Mouse (Mus musculus) heart, postnatal 25 days (tissue): ENCODE measurements at regions not wholly inside any gene's neighbourhood (a gene's known extent, or its start where the extent isn't known, plus 50 kb on each side); places are given as distances from the start of the nearest gene placed in this dataset.

Source experiments
- DNase-seq: peaks from one replicate; pipeline ENCODE4 v3.0.0; 2022; ENCODE audit warnings: low spot score
- intact Hi-C: fragments of 180-260 bp; cut with DNase I; formaldehyde crosslinking; loops from one replicate; pipeline ENCODE4 v1.15.1; 2025

DNA sequence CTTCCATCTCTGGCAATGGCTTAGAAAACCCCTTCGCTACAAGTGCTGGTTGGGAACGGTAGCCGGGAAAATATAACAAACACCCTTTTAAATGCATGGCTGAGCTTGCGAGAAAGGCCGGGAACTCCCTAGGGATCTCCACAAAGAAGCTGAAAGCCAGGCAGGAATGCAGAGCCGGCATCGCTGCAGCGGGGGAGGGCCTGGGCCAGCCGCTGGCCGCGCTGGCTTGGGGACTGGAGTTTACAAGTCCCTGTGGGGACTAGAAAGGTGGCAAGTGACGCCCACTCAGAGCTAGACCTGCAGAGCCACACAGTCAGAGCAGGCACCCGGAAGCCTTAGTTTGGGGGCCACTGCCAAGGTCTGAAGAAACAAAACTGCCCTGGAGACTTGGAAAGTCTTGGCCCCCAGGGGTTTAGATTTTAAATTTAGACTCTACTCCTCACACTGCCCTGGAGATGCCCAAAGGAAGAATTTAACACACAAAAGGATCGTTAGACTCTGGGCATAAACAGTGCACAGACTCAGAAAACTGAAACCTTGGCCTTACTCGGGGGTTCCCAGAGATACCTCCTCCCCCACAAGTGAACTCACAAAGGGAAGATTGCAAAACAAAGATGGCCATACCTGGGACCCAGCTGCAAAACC, 59.4 kb downstream of the 1700001O22Rik start:
- intact Hi-C loops: no loop called here
- DNase-seq: peak; percentile 53

DNA sequence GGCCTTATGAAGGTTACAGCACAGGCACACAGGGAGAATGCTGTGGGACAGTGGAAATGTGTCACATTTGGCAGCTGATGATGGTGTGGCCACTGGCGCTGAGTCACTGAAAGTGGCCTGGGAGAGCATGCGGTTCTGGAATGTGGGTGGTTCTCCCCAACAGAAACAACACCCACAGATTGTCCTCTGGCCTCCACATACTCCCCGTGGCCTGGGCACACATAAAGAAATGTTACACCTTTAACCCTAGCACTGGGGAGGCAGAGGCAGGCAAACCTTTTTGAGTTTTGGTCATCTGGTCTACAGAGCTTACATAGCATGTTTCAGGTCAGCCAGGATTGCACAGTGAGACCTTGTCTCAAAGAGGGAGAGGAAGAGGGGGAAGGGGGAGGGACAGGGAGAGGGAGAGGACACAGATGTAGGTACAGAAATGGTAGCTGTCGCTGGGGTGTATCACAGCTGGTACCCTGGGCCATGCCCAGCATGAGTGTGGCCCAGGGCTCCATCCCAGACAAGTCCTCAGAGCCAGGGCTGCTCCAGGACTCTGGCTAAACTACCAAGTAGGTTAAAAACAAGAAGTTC, 60.1 kb downstream of the 1700001O22Rik start:
- intact Hi-C loops: no loop called here
- peak; percentile 65 for DNase-seq

DNA sequence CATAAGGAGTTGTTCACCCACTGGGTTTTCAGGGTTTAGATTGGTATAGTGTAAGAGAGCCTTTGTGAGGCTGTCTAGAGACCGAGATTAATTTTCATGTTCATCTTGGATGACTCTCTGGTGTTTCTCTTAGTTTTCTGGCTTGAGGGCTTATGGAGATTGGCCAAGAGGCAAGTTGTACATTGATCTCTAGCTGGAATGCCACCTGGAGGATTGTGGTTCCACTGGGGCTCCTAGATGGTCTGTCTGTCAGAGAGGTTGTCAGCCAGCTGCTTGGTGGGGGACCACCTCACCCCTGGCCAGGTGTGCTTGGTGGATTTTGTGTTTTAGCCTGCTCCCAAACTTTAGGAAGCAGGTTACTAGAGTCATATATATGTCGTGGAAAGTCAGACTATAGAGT, 62.0 kb downstream of the 1700001O22Rik start:
- intact Hi-C loops: no loop called here
- DNase-seq: no peak

DNA sequence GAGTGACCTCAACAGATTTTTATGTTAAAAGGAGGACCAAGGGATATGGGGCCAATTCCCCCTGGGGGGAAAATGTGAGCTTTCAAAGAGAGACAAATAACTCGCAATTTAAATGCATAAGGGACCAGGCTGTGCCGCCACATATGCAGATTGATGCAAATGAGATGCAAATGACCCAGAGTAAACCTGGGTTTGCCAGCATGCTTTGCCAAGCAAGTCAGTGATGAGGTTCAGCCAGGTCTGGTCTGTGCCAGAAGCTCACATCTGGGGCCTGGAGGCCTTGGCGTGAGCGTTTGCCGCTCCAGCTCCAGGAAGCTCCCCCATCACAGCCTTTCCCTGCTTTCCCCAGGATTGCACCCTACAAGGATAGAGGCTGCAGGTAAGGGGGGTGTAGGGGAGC, 65.7 kb downstream of the 1700001O22Rik start:
- intact Hi-C loops: no loop called here
- no peak for DNase-seq

DNA sequence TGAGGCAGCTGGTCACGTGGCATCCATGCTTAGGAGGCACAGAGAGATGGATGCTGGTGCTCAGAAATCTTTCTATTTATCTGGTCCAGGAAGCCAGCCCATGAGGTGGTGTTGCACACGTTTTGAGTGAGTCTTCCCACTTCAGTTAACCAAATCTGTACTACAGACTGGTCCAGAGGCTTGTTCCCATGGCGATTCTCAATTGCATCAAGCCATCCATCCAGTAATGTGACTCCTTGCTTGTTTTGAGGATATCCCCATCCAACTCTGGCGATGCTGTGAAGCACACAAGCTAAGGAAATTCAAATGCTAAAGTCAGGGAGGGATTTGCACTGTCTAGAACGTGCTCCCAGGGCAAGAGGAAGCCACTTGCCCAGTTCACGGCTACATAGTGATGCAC, 66.8 kb downstream of the 1700001O22Rik start:
- no peak for DNase-seq
- intact Hi-C loops: no loop called here

DNA sequence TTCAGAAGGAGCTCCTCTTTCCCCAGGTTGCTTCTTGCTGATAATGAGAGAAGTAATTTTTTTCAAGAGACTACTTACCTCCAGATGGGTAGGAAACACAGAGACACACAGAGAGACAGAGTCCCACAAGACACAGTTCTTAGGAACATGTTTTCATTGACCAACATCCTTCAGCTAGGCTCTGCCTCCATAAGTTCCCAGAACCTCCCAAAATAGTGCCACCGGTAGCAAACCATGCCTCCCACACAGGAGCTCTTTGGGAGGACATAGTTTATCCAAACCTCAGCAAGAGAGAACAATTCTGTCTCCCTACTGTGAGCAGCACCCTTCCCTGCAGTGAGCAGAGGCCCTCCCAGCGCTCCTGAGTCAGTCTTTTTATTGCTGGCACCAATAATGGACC, 67.2 kb downstream of the 1700001O22Rik start:
- DNase-seq: no peak
- intact Hi-C loops: no loop called here

DNA sequence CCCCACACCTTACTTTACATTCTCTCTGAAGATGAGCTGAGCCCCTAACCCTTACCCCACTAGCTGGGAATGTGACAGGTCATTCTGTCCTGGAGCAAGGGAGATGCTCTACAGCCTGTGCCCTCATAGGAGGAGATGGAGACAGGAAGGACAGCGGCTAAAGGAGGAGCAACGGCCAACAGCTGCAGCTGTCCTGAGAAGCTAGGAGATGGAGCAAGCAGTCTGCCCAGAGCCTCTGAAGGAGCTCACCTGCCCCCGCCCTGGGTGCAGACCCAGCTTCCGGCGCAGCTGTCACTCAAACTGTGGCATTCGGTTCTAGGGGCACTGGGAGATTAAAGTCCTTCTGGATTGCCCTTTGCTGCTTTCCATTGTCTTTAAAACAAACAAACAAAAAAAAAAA, 69.6 kb downstream of the 1700001O22Rik start:
- DNase-seq: no peak
- intact Hi-C loops: no loop called here

DNA sequence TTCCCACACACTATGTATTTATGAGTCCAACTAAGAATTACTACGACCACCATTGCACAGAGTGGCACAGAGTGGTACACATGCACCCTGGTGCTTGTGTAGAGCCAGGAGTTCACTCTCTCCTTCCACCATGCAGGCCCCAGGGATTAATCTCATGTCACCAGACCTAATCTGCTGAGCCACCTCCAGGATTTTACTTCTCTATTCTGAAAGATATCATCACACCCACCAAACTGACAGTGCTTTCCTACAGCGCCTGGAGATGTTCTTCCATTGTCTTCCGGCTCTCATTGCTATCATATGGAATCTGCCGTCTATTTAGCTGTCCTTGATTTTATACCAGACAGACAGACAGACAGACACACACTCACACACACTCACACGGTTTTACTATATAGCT, 71.6 kb downstream of the 1700001O22Rik start:
- intact Hi-C loops: no loop called here
- DNase-seq: no peak

DNA sequence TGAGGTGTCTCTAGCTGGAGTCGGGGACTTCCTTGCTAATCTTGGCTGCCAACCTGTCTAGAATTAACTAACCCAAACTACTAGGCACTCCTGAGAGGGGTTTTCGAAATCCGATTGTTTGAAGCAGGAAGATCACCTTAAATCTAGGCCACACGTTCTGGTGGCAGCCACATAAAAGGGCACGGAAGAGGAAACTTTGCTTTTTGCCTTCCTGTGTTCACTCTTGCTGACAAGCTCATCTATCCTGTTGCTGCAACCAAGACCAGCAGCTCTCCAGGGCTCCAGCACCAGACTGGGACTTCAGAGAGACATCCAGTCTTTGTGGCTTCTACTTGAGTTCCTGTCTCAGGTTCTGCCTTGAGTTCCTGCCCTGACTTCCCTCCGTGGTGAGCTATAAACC, 75.5 kb downstream of the 1700001O22Rik start:
- no peak for DNase-seq
- intact Hi-C loops: loop anchor here (2.0 kb wide), 1 partner anchor 37 kb away; no protein-coding TSS in a partner anchor

DNA sequence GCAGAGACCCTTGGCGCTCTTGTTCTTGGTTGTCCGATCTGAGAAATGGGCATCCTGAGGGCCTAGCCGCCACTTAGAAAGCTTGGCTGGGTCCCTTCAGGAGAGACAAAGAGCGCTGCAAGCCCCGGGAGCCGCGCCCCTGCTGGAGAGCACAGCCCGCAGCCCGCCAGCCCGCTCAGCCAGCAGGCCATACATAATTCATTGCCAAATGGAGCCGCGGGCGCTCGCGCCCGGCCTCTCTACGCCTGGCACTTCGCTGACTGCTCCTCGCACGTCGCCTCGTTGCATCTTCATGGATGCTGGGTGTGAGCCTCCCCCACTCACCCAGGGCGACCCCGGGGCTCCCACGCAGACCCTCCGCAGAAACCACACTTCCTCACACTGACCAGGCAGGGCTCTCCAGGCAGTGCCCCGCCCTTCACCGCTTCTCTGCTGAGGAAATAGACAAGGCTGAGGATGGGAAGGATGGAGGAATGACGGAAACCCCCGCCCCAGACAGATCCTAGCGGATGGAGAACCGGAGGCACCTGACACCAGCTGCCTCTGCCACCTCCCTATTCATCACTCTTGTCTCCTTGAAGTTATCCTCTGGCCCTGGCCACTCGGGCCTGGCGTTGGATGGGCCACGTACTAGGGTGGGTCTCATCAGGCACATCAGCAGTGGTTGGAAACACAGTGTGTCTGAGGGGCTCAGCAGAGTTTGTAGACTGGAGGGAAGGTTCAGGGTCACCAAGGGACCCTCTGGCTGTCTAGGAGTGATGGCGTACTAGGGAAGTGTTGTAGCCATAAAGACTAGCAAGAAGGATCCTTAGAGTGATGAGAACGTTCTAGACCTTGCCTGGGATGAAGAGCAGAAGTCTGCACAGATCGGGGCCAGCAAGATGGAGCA, 77.6 kb downstream of the 1700001O22Rik start:
- intact Hi-C loops: loop anchor here (2.0 kb wide), 1 partner anchor 39 kb away; no protein-coding TSS in a partner anchor
- no peak for DNase-seq

DNA sequence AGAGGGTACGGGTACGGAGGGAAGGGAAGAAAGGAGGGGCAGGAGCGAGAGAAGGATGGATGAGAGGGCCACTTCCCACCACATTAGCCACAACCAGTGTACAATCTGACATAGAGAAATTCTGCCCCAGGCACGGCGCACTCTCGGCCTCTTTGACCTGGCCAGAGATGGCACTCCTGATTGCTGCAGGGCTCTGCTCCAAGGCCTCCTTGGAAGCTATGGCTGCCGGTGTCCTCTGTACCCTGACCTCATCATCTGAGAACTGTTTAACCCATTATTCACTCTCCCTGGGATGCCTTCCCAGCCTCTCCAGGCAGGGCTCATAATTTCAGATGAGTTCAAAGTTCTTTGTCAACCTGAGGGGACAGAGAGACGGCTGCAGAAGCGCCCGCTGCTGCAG, 78.3 kb downstream of the 1700001O22Rik start:
- intact Hi-C loops: no loop called here
- no peak for DNase-seq

DNA sequence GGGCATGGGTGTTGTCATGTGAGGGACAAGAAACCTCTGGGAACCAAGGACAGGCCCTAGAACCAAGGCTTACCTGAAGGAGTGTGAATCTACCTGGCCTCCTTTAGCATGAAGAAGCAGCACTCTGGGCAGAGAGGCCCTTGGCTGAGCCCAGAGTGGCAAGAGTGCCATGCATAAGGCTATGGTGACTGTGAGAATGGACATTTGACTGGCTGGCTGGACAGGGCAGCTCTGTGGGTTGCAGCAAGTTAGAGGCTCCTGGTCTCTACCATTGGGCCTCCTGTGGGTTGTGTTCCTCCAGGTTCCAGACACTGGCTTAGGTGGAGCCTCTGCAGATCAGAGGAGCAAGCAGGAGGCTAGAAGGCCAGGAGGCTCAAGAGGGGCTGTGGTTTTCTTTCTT, 78.9 kb downstream of the 1700001O22Rik start:
- intact Hi-C loops: no loop called here
- DNase-seq: no peak

DNA sequence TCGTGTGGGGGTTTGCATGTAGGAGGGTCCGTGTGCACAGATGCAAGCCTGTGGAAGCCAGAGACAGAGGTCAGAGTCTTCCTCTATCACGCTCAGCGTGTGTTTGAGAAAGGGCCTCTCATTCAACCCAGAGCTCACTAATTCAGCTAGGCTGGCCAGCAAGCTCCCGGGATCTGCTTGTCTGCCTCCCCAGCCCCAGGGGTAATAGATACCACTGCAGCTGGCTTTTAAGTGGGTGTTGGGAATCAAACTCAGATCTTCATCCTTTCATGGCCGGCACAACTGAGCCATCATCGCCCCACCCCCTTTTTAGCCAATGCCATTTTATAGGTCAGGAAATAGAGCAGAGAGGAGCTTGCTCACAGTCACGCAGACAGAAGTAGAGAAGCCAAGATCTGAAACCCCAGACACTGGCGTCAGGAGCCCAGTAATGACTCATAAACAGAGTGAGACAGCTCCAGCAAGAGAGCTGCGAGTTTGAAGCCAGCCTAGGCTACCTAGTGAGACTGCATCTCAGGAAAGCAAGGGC, 80.3 kb downstream of the 1700001O22Rik start:
- intact Hi-C loops: no loop called here
- no peak for DNase-seq

DNA sequence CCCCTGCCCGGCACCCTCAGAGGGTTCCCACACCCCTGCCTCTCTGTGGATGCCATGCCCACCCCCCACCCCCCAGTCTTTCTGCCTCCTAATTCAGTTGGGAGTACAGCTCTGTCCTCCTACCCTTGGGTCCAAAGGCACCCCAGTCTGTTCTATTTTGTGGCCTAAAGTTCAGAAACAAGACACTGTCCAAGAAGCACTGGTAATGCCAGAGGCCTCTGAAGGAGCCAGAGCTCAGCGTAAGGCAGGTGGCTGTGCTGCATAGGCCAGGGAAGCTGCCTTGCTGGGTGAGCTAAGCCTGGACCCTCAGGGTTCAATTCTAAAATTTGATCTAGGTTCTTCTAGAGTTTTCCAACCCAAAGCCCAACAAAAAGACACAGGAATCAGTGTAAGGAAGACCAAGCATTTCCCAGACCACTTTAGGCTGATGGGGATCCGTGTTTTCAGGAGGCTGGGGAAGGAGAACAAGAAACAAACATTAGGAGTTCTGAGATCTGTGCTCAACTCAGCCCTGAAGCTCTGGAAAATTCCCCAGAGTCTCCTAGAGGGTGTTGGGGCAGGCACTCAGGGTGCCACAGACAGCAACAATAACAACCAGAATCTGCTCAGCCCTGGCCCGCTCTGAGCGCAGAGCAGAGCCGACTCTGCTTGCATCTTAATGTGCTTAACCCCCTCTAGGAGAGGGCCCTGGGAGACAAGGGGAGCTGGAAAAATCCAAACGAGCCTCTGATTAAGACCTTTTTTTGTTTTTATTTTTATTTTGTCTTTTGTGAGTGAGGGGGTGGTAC, 81.0 kb downstream of the 1700001O22Rik start:
- intact Hi-C loops: no loop called here
- DNase-seq: no peak

DNA sequence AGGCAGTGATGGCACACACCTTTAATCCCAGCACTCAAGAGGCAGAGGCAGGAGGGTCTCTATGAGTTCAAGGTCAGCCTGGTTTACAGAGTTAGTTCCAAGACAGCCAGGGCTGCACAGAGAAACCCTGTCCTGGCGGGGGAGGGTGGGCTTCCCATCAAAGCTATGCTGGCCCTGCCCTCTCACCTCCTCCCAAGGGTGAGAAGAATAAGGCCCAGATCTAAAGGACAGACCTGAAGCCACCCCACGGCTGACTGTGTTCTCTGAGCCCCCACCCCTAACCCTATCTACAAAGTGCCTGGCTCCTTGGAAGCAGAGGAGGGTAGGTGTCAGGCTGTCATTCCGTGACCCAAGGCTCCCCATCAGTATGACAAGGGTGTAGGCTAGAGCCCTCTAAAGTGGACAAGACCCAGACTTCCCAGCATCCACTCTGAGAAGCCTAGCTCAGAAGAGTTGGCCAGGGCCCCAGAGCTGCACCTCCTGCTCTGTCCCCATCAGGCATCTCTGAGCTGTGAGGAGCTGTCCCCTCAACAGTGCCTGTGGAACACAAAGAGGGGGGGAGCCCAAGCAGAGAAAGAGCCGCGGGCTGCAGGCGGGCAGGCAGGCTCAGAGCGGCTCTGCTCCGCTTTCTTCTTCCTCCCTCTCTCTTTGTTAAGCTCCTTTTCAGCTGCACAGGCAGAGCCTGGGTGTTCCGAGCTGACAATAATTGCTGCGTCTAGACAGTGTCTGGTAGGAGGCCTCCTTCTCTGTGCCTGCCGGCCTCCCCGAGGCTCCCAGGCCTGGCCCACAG, 81.8 kb downstream of the 1700001O22Rik start:
- intact Hi-C loops: loop anchor here (2.0 kb wide), 1 partner anchor 71 kb away; no protein-coding TSS in a partner anchor
- no peak for DNase-seq

DNA sequence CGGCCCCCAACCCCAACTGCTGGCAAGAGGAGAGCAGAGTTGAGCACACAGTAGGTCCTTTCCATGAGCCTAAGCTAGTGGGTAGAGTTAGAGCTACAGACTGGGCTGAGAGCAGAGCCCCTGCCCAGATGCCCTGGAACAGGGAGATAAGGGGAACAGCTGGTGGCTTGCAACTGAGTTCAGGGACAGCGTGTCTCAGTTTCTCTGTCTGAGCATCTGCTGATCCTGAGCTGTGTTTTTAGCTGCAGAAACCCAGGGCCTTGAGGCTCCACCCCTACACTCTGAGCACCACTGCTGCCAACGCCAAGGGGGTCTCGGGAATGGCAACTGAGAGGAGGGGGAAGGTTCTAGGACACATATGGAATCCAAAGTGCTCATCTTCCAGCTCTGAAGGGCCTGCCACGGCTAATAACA, 82.4 kb downstream of the 1700001O22Rik start:
- intact Hi-C loops: loop anchor here (2.0 kb wide), 1 partner anchor 72 kb away; no protein-coding TSS in a partner anchor
- DNase-seq: no peak

DNA sequence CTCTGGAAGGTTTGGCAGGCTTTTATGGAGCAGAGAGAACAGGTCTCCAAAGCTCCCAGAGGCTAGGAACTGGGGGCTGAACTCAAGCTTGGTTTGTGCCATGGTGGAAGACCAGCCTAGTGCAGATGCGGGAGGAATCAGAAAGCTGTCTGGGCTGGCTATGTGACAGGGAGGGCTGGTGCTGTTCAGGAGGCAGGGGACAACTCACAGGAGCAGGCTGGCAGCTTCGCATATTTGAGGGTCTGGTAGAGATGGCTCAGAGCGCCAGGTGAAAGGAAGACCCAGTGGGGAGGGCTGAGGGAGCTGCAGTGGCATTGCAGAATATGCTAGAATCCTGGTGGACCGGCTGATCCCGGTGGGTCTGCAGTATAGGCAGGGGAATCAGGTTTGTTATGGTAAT, 83.2 kb downstream of the 1700001O22Rik start:
- DNase-seq: no peak
- intact Hi-C loops: loop anchor here (2.0 kb wide), 1 partner anchor 73 kb away; no protein-coding TSS in a partner anchor

DNA sequence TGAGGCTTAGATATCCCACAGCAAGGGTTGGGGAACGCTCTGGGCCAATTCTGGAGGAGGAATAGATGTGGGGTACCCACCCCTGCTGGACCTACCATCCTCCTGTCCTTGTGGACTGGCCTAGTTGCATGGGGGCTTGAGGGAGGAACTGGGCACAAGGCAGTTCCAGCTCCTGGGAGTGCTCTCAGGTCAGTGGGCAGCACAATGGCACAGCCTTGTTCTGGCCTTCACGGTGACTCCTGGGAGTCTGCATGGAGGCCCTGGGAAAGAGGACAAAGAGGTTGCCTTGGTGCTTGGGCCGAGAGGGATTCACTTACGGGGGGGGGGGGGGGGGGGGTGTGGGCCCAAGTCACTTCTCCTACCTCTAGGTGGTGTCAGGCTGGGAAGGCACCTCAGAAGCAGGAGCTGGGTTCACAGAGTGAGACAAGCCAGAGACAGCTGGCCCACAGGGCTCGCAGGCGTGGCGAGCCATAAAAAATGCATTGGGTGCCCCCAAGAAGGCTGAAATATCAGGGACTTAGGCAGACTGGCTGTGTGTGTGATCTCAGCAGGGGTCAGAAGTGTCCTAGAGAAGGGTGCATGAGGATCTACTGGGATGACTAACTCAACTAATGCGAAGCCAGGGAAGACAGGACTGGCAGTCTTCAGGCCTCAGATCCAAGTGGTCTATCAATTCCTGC, 83.7 kb downstream of the 1700001O22Rik start:
- no peak for DNase-seq
- intact Hi-C loops: loop anchor here (2.0 to 5.0 kb wide), 2 partner anchors 73 to 122 kb away; partner anchors contain the start of gene Cstad
